ENCODE assay signal across 8 mouse cellular contexts in the genomic region with DNA sequence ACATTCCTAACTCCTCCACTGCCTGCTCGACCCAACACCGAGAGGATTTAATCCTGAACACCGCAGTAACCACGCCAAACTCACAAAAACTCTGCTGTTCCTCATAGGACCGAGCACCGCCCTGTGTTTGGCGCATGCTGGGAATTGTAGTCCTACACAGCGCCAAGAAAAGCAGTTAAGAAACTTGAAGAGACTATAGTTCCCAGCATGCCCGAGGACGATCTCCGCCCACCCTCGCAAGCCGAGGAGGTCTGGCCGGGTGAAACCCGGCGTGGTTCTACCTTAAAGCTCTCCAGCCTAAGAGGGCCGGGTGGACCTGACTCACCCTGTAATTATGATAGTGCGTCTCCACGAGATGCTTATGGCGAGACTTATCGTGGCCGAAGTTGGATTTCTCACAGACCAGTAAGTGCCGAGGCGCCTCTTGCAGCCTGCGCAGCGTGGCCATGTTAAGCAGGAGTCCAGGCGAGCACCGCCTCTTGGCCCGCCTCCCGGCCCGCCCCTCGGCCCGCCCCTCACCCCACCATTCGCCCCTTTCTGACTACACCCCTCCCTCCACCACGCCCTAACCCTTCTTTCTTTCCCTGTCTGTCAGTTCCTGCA. TPM values are rescaled to one million over a fixed set of nuclear protein-coding genes. Genes with fewer than 3 reads are reported as not detected.
DNase-seq lines count a peak whose midpoint lies in the region; ATAC-seq lines count a peak whose summit lies in the region.

Gene Rpp40 (minus strand): TSS at position 481 of the 603 bp plus-strand sequence.

- DNase-seq in R1 (ENCODE audit: low read depth, low spot score), result peak; percentile 97
- DNase-seq in cerebellum, postnatal 25 days, result peak; percentile 88 to 90
- peak; percentile 81 to 86 for DNase-seq in frontal cortex, postnatal 25 days (ENCODE audit: low spot score in 2 of 2)
- DNase-seq in hindbrain, embryonic 14.5 days (ENCODE audit: low spot score), result peak; percentile 89
- DNase-seq in layer of hippocampus, postnatal 36 days, result peak; percentile 92 to 93
- DNase-seq in lung, postnatal 36 days, result peak; percentile 97
- DNase-seq in retina, postnatal 1 day, result peak; percentile 96
- peak; percentile 85 to 91 for DNase-seq in urinary bladder, adult 18-20 months (ENCODE audit: low spot score in 2 of 2)

- H3K27me3 ChIP-seq in hindbrain, embryonic 14.5 days (ENCODE audit: control insufficient read depth, insufficient read depth, low read length), result no peaks in the 10 kb centered on the region

- peak within 1 kb of the TSS; percentile 43 for H3K4me3 ChIP-seq in hindbrain, embryonic 14.5 days (replicated peaks; ENCODE audit: low read length)

- no peaks in the 10 kb centered on the region for H3K4me1 ChIP-seq in hindbrain, embryonic 14.5 days (replicated peaks; ENCODE audit: control insufficient read depth, insufficient read depth, low read length)

- H3K9ac ChIP-seq in hindbrain, embryonic 14.5 days, result peak within 1 kb of the TSS; percentile 53

- no peak within 1 kb of the TSS for H3K27ac ChIP-seq in hindbrain, embryonic 14.5 days

- H3K4me2 ChIP-seq in hindbrain, embryonic 14.5 days (replicated peaks), result peak within 1 kb of the TSS; percentile 76

- ATAC-seq in hindbrain, embryonic 14.5 days (ENCODE audit: low FRiP score), result peak; percentile 100

- no peaks in the 10 kb centered on the region for H3K36me3 ChIP-seq in hindbrain, embryonic 14.5 days (replicated peaks; ENCODE audit: control insufficient read depth, insufficient read depth)

- H3K9me3 ChIP-seq in hindbrain, embryonic 14.5 days (ENCODE audit: control insufficient read depth, low read length), result no peaks in the 10 kb centered on the region

- WGBS in hindbrain, embryonic 14.5 days, result 0% methylated on average over 35 of the region's 35 CpGs

RNA-seq across cellular contexts. Expression of gene Rpp40, which starts in this region (rescaled TPM):
- 7.3 and 8.3 TPM in 2 replicates for polyA plus RNA-seq in hindbrain, embryonic 14.5 days (2014; fragmentation: Nextera tagmentation; extraction: Ambion mirVana)
- 1 to 10 TPM; 6.2 to 9.1 TPM for total RNA-seq in layer of hippocampus, postnatal 36 days (2021)
